Mouse (Mus musculus) activated CD4-positive, CD25-positive, alpha-beta regulatory T cell, adult 4 months (primary cell): ENCODE results near the gene Hs6st2. TPM values are rescaled to one million over a fixed set of nuclear protein-coding genes. Genes with fewer than 3 reads are reported as not detected.

Experiments
- ATAC-seq: one replicate; pipeline ENCODE4 v1.8.0; 2017
- polyA plus RNA-seq, 2 experiments: library from polyadenylated mRNA; unstranded; fragments of 100-300 nt; shearing (Covaris generic); gene quantifications; one replicate each; pipeline ENCODE4 v1.2.1; 2017

Gene Hs6st2
- polyA plus RNA-seq = under 1 TPM in 1 of 2 experiments, not detected in 1; 0.45 TPM

GRCm38 (mm10) chrX:51681756-51682155, at the start of gene Hs6st2:
Hs6st2 (minus strand) TSS chrX:51681856.
- ATAC-seq = no peak

GRCm38 (mm10) chrX:51714086-51714745, 32.6 kb upstream of the Hs6st2 start:
- no peak for ATAC-seq

DNA sequence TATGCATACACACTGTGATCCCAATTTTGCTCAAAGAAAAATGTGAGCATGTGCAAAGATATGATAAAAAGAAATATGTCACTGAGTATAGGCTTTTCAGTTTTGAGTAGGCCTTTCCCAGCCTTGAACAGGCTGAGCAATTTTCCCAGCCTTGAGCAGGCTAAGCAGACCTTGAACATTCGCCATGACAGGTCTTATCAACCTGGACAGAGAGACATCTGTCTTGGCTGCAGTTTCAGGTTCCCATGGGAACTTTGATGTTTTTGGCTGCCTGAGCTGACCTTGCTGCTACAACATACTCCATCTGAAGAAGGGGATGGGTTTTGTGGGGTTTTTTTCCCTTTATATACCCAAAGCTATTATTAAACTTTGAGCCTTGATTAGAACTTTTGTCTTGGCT, 31.3 kb upstream of the Hs6st2 start:
- no peak for ATAC-seq

DNA sequence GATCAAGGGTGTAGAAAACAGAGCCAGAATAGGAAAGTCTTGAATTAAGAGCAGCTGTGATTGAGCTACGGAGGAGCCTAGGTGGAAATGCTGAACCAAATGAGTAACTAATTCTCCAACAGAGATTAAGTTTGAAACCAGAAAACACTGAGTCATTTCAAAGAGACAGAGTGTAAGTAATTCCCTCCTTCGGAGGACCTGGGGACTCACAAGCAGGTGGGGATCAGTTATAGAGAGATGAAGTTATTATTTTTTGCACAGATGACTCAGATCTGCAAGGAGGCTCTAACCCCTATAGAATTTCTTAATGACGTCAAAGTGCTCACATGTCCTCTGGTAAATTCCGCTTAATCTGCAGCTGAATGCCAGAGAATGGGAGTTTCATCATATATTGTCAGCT, 21.2 kb upstream of the Hs6st2 start:
- no peak for ATAC-seq

DNA sequence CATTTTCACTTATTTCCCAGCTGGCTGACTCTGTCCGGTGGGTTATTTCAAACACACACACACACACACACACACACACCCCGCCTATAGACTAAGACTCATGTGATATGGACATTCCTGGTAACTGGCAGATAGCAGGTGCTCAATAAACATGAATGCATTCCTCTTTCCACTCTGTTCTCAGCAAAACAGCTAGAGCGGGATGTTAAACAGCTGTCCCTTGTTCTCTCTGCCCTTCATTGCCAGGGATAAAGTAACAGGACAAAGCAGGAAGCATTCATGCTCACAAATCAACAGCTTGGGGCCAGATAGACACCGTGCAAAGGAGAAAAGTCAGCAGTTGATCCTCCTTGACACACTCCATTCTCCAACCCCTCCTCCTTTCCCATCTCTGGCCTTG, 17.4 kb upstream of the Hs6st2 start:
- no peak for ATAC-seq

GRCm38 (mm10) chrX:51686048-51686949, 4.6 kb upstream of the Hs6st2 start:
- no peak for ATAC-seq

DNA sequence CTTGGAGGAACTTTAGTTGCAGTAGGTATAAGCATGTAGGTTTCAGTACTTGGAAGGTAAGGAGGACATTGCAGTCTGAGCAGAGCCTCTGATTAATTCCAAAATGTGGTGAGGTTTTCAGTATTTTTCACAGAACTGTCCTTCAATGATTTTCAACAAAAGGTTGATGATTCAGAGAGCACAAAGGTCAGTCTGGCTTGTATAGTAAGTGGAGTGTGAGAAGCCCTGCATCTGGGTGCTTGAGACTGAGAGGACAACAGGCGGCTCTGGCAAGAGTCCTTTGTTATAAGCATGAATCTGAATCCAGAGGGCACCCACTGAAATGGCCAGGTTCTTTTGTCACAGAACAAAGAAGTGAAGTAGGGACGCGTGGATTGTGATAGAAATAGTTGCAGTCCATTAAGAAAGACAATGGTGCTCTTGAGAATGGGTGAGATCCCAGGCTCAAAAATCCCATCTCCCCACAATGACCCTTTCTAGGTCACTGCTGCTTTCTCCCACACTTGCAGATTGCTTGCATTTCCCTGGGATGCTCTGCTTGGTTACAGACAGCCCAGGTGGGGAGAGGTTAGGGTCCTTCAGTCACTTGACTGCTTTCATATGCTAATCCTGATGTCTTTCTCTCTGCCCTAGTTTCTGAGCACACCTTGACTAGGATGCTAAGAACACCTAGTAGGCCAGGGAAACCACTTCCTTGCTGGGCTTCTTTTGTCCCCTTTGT, 2.8 kb upstream of the Hs6st2 start:
- ATAC-seq = no peak

DNA sequence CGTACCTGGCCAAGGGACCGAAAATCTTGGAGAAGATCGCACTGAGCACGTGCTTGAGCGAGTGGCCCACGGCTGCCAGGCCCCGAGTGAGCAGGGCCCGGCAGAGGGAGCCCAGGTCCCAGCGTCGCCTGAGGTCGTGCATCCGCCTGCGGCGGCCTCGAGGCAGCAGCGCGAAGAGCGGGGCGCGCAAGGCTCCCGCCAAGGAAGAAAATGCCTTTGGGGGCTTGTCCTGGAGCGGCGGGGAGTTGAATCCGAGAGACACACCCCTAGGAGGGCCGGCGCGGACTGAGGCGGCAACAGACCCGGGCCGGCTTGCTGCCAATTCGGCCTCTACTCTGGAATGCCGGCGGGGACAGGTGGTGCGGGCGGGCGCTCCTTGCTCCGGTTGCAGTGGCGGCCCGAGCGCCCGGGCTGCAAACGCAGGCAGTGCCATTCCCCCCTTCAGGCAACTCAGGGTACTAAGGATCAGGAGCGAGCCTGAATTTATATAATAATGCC, 437 bp downstream of the Hs6st2 start:
- ATAC-seq = no peak

- ATAC-seq = no peak
Observed at GRCm38 (mm10) chrX:51680428-51681169, 1.1 kb downstream of the Hs6st2 start.

GRCm38 (mm10) chrX:51679601-51680427, 1.8 kb downstream of the Hs6st2 start:
- ATAC-seq = no peak

DNA sequence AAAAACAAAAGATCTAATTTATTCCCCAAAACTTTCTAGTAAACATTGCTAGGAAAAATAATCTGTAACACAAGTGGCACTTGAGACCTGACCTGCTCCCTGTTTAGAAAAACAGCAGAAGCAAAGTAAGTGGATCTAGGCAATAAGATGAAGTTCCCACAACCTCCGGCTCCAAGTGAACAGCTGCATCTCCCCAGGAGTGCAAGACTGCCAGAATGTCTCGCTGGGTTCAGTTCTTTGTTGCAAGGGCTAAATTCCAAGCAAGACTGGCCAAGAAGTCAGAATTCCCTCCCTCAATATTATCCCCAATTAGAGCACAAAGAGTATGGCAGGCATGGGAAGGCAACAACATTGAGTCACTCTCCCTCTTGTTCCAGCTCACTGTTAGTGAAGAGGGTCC, 23.4 kb downstream of the Hs6st2 start:
- ATAC-seq = no peak

DNA sequence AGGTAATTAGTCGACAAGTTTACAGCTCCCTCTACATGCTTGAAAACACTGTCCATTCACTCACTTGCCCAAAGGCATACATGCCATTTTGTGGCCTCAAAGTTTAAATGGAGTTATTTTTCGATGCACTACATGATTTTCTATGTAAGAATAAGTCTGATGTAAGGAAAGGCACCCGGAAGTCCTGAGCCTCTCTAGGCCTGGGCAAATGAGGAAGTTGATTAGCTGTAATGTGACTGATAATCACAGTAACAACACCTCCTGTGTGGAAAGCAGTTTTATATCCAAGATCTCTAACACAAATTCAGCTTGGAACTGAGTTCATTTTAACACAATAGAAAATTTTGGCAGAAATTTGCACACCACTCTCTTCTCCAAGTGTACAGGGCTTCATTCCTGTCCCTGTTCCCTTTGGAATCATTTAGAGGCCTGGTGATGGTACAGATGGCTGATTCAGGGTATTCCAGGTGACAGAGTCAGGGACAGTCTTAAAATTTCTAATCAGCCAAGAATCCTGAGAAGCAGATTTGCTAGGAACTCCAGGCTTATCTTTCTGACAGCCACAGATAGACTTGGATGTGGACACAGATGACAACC, 38.9 kb downstream of the Hs6st2 start:
- ATAC-seq = no peak

DNA sequence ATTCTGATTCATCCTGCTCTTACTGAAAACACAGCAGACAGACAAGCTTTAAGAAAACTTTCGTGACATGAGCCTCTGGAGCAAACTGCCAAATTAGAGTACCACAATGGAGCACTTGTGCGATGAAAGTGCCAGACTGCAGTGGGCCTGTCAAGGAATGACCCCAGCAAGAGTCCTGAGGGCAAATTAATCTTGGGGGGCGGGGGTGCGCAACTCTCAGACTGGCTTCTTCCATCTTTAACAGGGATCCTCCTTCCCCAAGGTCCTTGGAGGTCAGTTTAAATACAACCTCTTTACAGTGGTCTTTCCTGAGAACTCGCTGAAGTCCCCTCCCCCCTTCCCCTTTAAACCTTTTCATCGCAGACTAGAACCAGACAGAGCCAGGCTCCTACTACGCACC, 45.9 kb downstream of the Hs6st2 start:
- no peak for ATAC-seq

GRCm38 (mm10) chrX:51631376-51631775, 50.3 kb downstream of the Hs6st2 start:
- ATAC-seq = no peak

GRCm38 (mm10) chrX:51614384-51615004, 67.2 kb downstream of the Hs6st2 start:
- no peak for ATAC-seq

DNA sequence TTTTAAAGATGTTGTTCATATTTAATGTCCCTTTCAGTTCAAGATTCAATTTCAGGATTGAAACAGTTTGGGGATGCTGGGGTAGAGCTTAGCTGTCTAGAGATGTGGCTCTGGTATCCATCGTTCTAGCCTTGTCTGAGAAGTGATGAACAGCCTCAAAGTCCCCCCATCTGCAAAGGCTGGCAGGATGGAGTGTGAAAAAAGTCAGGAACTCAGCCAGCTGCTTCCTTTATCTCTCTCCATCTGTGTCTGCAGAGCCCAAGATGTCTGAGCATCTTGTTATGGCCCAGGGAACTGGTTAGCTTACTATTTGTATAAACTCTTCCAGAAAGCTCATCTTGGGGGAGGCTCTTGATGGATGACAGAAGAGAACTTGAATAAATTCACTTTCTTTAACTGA, 70.9 kb downstream of the Hs6st2 start:
- ATAC-seq = no peak

DNA sequence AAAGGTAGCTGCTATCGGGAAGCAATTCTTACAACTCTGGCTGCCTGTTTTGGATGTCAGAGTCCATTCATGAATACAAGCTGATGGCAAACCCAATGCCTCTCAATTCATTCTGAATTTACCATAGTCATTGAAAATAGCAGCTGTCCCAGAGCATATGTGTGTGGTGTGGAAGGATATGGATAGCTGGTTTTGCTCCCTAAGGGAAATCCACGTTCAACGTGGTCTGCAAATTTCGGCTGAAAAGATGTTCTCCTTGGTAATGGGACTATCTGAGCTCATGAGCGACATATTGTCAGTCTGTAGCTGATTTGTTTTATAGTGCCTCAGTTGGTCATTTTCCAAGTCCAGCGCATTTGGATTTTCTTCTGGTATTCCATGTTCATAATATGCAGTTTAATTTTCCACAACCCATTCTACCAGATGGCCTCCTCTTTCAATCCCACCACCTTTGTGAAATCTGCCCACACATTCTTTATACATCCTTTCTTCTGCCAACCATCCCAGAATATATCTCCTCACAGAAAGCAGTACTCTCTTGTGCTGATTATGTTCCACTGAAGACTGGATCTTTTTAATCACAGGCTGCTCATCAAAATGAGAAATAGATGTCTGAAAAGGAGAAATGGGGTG, 75.3 kb downstream of the Hs6st2 start:
- ATAC-seq = no peak

DNA sequence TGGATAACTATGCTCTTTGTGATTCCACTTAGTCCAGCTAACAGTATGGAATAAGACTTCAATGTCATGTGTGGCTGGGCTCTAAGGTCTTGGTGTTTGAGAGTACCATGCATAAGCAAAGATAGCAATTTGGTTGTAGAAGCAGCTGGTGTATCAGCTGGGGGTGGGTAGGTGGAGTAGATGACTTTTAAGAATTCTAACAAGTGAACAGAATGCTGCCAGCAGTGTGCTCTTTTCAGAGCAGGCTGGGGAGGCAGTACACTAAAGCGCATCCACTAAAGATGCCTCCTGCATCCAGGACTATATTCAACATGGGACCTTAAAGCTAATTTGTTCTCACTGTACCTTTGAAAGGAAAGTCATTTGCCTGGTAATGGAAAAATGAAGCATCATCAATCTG, 88.9 kb downstream of the Hs6st2 start:
- ATAC-seq = no peak

DNA sequence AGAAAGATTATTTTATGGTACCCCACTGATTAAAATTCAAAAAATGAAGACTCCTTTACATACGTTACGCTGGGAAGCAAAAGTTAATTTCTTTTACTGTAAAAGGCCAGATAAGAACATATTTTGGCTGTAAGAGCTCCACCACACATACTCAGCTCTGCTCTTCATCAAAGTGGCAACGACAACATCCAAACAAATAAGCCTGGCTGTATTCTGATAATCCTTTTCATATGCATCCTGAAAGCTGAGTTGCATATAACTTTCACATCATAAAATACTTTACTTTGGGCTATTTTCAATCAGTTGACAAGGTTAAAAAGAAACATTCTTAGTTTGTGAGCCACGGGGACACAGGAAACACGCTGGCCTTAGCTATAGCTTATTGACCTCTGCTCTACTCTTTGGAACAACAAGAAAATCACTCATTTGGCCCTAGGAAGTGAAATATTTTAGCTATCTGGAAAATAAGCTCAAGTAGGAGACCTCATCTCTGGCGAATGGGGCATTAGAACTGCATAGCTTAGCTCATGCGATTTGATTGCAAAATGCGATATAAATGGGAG, 91.1 kb downstream of the Hs6st2 start:
- no peak for ATAC-seq

DNA sequence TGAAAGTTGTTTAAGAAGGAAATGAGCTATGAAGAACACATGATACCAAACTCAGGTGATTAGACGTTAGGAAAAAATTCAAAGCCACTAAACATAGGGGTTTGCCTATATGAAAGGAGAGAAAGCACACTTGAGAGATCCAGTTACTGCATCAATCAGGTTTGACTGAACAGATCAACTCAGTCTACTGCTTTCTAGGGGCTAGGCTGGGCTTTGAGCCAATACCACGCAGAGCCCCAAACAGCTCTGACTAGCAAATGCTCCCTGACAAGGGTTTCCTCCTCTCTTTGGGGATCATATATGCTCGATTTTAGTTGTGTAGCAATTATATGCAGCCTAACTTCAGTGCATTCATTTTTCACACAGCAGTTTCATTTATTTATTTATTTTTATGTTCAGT, 96.2 kb downstream of the Hs6st2 start:
- no peak for ATAC-seq
